Mouse (Mus musculus) intestine, embryonic 16.5 days (tissue): ENCODE measurements at regions not wholly inside any gene's neighbourhood (a gene's known extent, or its start where the extent isn't known, plus 50 kb on each side); places are given as distances from the start of the nearest gene placed in this dataset.

ENCODE experiments used
- ATAC-seq: fragments of 200-750 bp; cut with Nextera tagmentation; 2 replicates; pipeline ENCODE4 v1.8.0; 2017; ENCODE audit warnings: moderate TSS enrichment, moderate library complexity
- H3K27ac ChIP-seq: fragments of 300-500 bp; sonication (generic); 2 replicates; pipeline ENCODE4 v1.5.1; 2014; ENCODE audit warnings: mild to moderate bottlenecking, low read length
- H3K27me3 ChIP-seq: fragments of 300-500 bp; sonication (generic); replicated peaks from 2 replicates; pipeline ENCODE4 v1.6.1; 2014; ENCODE audit warnings: low read length, control low read depth, mixed read lengths; ENCODE audit not compliant: control insufficient read depth, insufficient read depth
- H3K36me3 ChIP-seq: fragments of 300-500 bp; sonication (generic); 2 replicates; pipeline ENCODE4 v1.6.1; 2014; ENCODE audit warnings: low read length, control low read depth; ENCODE audit not compliant: control insufficient read depth, insufficient read depth
- H3K4me1 ChIP-seq: fragments of 300-500 bp; sonication (generic); 2 replicates; pipeline ENCODE4 v1.6.1; 2014; ENCODE audit warnings: low read length, control low read depth, mixed read lengths; ENCODE audit not compliant: control insufficient read depth, insufficient read depth
- H3K4me2 ChIP-seq: fragments of 300-500 bp; sonication (generic); 2 replicates; pipeline ENCODE4 v1.6.1; 2014; ENCODE audit warnings: low read depth, low read length, control low read depth
- H3K4me3 ChIP-seq: fragments of 300-500 bp; sonication (generic); 2 replicates; pipeline ENCODE4 v1.5.1; 2014; ENCODE audit warnings: mild to moderate bottlenecking, low read length
- H3K9ac ChIP-seq: fragments of 300-500 bp; sonication (generic); 2 replicates; pipeline ENCODE4 v1.6.1; 2014; ENCODE audit warnings: low read depth, low read length
- H3K9me3 ChIP-seq: fragments of 300-500 bp; sonication (generic); 2 replicates; pipeline ENCODE4 v1.6.1; 2016; ENCODE audit warnings: low read length, control low read depth; ENCODE audit not compliant: control insufficient read depth
- WGBS: fragments of 180-500 bp; shearing (Covaris S2); extraction: QIAGEN DNeasy Blood & Tissue Kit; methylation state at CpG from one replicate; pipeline ENCODE4 v1.1.7; 2014; 5-methylcytosine and 5-hydroxymethylcytosine counted together

DNA sequence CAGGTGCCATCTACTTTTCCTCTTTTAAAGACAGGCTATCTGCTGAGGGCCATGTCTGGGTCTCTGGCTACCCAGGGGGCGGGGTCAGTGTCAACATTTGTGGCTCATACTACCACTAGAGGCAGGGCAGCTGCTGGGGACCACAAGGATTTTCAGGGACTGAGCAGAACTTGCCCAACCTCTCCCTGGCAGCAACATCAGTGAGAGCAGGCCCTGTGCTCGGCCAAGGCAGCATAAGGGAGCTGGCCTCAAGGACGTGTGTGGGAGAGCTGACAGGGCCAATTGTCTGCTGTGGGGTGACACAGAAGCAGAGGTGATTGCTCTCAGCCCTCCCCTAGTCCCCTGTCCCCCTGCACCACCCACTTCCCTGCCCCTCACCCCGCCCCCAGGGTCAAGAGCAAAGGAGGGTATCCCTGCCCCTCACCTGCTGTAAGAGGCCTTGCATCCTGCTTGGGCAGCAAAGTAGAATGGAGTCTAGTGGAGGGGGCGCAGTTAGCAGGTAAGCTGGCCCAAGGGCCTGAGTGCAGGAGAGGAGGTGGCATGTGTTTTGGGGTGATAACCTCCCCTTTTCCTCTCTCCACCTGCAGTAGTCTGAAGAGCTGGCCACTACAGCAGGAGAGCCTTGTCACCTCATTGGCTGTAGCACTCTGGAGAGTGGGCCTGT, 51.7 kb upstream of the Slc35f5 start:
- no peak overlapping the region for H3K4me3 ChIP-seq
- peak; percentile 70 for ATAC-seq
- H3K27ac ChIP-seq: no peak overlapping the region
- WGBS: 71% methylated on average over 5 of the region's 5 CpGs
- no peak overlapping the region for H3K9ac ChIP-seq
- H3K4me2 ChIP-seq: no peak overlapping the region
- H3K9me3 ChIP-seq: no peaks in the 10 kb centered on the region
- H3K4me1 ChIP-seq: no peaks in the 10 kb centered on the region
- no peaks in the 10 kb centered on the region for H3K36me3 ChIP-seq
- H3K27me3 ChIP-seq: no peaks in the 10 kb centered on the region
